Mouse (Mus musculus): ENCODE data around the gene Trip10. TPM values are rescaled to one million over a fixed set of nuclear protein-coding genes. Genes with fewer than 3 reads are reported as not detected.

The Trip10 gene
- total and polyA plus RNA-seq, 3 experiments, result 69.0 to 128 (median 107) TPM

DNA sequence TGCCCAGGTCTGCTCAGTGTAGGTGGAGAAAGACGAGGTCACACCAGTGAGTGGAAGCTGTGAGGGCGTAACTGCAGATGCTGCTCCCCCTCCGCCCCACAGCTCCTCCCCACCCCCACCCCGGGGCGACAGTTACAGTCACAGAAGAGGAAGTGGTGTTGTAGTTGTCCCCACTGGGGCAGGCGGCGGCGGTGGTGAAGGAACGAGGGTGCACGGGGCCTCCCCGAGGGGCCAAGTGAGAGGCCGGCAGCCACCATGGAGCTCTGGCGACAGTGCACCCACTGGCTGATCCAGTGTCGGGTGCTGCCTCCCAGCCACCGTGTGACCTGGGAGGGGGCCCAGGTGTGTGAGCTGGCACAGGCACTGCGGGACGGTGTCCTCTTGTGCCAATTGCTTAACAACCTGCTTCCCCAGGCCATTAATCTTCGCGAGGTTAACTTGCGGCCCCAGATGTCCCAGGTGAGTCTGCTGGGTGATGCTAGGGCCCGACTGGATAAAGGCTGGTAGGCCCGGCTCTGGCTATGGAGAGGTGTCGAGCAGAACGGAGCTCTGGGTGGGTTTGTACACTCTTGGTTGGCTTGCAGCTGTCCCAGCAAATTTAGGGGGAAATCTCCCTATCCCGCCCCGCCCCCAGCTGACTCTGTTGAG, 29.8 kb downstream of the Trip10 start, which contains the start of gene Vav1:
Gene Vav1, plus strand, starts transcription at position 158 of the 648 bp plus-strand sequence.
- TF ChIP-seq POLR2A (IDR thresholded peaks at IDR 0.05; ENCODE audit: insufficient read depth, low read depth, low read length) (no peak; the same call in 1 of the 2 replicates), EP300 (IDR thresholded peaks at IDR 0.05; ENCODE audit: insufficient read depth, low read depth, low read length) (no peak), CTCF (IDR thresholded peaks at IDR 0.05) (no peak)
- no peaks in the 10 kb centered on the region for H3K27me3 ChIP-seq (ENCODE audit: control insufficient read depth, insufficient read depth, low read length)
- no peaks in the 10 kb centered on the region for H3K36me3 ChIP-seq (ENCODE audit: control insufficient read depth, insufficient read depth, low read length)
- H3K4me1 ChIP-seq (ENCODE audit: control insufficient read depth, insufficient read depth, low read length), result peaks cover 2% of the 10 kb centered on the region; the same call in 1 of the 2 replicates
- no peak within 1 kb of the TSS; the same call in 1 of the 2 replicates for H3K4me3 ChIP-seq
- 52% methylated on average over 26 of the region's 26 CpGs for WGBS
- H3K79me2 ChIP-seq (replicated peaks; ENCODE audit: control insufficient read depth, insufficient read depth, low read length), result no peaks in the 10 kb centered on the region
- intact Hi-C loops (cut with DNase I), result no loop called here
- H3K27ac ChIP-seq, result no peak within 1 kb of the TSS; the same call in 1 of the 2 replicates
- peak; percentile 62 to 75 for DNase-seq
- no peak within 1 kb of the TSS; the same call in 1 of the 2 replicates for H3K9ac ChIP-seq (ENCODE audit: low read depth, low read length)

DNA sequence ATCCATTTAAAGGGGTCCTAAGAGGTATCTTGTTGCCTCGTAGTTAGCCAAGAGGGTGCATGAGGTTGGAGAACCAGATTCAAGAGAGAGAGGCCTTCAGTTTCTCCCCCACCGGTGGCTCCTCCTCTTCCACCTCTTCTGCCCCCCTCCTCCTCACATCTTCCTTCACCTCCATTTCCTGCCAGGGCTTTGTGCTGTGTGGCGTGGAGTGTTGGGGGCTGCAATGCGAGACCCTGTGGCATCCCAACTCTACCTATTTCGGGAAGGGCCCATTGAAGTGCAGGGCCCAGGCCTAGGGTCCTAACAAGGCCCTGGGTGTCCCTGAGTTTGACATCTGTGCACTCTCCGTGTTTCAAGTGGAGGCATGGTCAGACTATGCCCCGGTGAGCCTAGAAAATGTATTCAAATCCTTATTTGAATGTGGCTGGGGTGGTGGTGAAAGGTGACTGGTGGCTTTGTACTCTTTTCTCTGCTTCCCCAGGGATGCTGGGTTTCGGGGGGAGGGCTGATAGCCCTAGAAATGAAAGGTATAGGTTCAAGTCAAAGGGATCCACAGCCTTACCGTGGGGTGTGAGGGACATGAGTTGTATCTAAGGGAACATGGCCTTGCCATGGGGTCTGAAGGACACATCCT, 30.5 kb downstream of the Trip10 start:
- Histone ChIP-seq H3K79me2 (replicated peaks; ENCODE audit: control insufficient read depth, insufficient read depth, low read length) (no peaks in the 10 kb centered on the region), H3K4me1 (ENCODE audit: control insufficient read depth, insufficient read depth, low read length) (peaks cover 2% of the 10 kb centered on the region), H3K27me3 (ENCODE audit: control insufficient read depth, insufficient read depth, low read length) (no peaks in the 10 kb centered on the region), H3K36me3 (ENCODE audit: control insufficient read depth, insufficient read depth, low read length) (no peaks in the 10 kb centered on the region), H3K4me3 (no peak overlapping the region), H3K9ac (ENCODE audit: low read depth, low read length) (no peak overlapping the region), H3K27ac (no peak overlapping the region)
- intact Hi-C loops (cut with DNase I), result no loop called here
- DNase-seq, result peak in 1 of 2 experiments; percentile 36
- 55% methylated on average over 9 of the region's 9 CpGs for WGBS
- TF ChIP-seq CTCF (IDR thresholded peaks at IDR 0.05) (no peak), POLR2A (IDR thresholded peaks at IDR 0.05; ENCODE audit: insufficient read depth, low read depth, low read length) (no peak), EP300 (IDR thresholded peaks at IDR 0.05; ENCODE audit: insufficient read depth, low read depth, low read length) (no peak)

DNA sequence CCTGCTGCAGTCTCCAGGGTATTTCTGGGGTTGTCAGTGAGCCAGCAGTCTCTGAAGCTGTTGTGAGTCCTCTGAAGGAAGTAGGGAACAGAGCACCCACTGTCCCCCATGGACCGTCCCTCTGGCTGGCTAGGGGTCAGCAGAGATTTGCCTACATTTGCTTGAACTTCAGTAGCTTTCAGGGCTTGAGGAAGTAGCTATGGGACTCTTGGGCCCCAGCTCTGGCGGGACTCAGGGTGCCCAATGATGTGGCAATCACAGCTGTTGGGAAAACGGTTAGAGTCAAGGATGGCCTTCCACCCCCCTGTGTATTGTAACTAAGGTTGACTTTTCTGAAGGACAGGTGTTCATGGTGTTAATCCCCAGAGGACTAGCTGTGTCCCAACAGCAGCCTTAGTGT, 31.2 kb downstream of the Trip10 start:
- H3K4me3 ChIP-seq, result no peak overlapping the region
- H3K79me2 ChIP-seq (replicated peaks; ENCODE audit: control insufficient read depth, insufficient read depth, low read length), result no peaks in the 10 kb centered on the region
- H3K27ac ChIP-seq, result no peak overlapping the region
- TF ChIP-seq EP300 (IDR thresholded peaks at IDR 0.05; ENCODE audit: insufficient read depth, low read depth, low read length), result no peak
- TF ChIP-seq CTCF (IDR thresholded peaks at IDR 0.05), result no peak
- TF ChIP-seq POLR2A (IDR thresholded peaks at IDR 0.05; ENCODE audit: insufficient read depth, low read depth, low read length), result no peak
- H3K27me3 ChIP-seq (ENCODE audit: control insufficient read depth, insufficient read depth, low read length), result no peaks in the 10 kb centered on the region
- intact Hi-C loops (cut with DNase I), result no loop called here
- 54% methylated on average over 3 of the region's 3 CpGs for WGBS
- H3K36me3 ChIP-seq (ENCODE audit: control insufficient read depth, insufficient read depth, low read length), result no peaks in the 10 kb centered on the region
- no peak overlapping the region for H3K9ac ChIP-seq (ENCODE audit: low read depth, low read length)
- H3K4me1 ChIP-seq (ENCODE audit: control insufficient read depth, insufficient read depth, low read length), result peaks cover 4% of the 10 kb centered on the region
- peak in 1 of 2 experiments; percentile 44 for DNase-seq

DNA sequence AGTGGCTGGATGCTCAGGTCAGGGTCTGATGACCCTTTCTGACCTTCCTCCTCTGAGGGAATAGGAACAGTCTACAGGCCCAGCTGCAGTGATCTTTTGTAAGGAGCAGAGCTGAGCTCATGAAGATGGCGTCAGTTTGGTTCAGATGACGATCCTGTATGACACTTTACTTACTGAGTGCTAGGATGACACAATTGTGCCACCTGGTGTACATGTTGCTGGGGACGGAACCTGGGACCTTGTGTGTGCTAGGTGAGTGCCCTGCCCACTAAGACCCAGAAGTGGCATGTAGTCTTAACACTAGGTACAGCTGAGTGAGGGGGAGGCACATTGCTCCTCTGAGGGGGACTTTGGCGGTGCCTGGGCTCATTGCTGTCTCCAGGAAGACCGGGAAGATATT, 34.7 kb downstream of the Trip10 start:
- intact Hi-C loops (cut with DNase I), result no loop called here
- H3K27ac ChIP-seq, result no peak overlapping the region

DNA sequence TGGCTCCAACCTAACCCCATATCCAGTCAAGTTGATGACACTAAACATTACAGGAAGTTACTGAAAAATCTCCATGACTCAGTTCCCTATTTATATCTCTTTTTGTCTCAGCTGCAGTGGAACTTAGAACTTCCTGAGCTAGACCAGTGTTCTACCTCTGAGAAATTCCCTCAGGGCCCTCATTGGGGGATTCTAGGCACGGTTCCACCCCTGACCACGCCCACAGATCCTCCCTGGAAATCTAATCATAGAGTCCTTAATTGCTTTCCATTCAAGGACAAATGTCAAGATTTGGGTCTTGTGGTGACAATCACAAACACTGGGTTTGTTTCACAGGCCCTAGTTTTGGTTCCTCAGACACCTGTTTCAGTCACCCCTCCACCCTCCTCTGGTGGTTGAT, 35.8 kb downstream of the Trip10 start:
- Histone ChIP-seq H3K27me3 (ENCODE audit: control insufficient read depth, insufficient read depth, low read length) (no peaks in the 10 kb centered on the region), H3K36me3 (ENCODE audit: control insufficient read depth, insufficient read depth, low read length) (no peaks in the 10 kb centered on the region), H3K27ac (peak overlapping the region; percentile 60), H3K4me3 (no peak overlapping the region), H3K9ac (ENCODE audit: low read depth, low read length) (no peak overlapping the region), H3K4me1 (ENCODE audit: control insufficient read depth, insufficient read depth, low read length) (peaks cover 8% of the 10 kb centered on the region), H3K79me2 (replicated peaks; ENCODE audit: control insufficient read depth, insufficient read depth, low read length) (no peaks in the 10 kb centered on the region)
- TF ChIP-seq POLR2A (IDR thresholded peaks at IDR 0.05; ENCODE audit: insufficient read depth, low read depth, low read length) (no peak), CTCF (IDR thresholded peaks at IDR 0.05) (no peak), EP300 (IDR thresholded peaks at IDR 0.05; ENCODE audit: insufficient read depth, low read depth, low read length) (no peak)
- 20% methylated on average over 2 of the region's 2 CpGs for WGBS
- intact Hi-C loops (cut with DNase I), result no loop called here
- DNase-seq, result peak in 1 of 2 experiments; percentile 51

More for the DNA sequence above, 34.7 kb downstream of the Trip10 start:
- H3K27me3 ChIP-seq (ENCODE audit: control insufficient read depth, insufficient read depth, low read length), result no peaks in the 10 kb centered on the region
- H3K36me3 ChIP-seq (ENCODE audit: control insufficient read depth, insufficient read depth, low read length), result no peaks in the 10 kb centered on the region
- peaks cover 8% of the 10 kb centered on the region for H3K4me1 ChIP-seq (ENCODE audit: control insufficient read depth, insufficient read depth, low read length)
- DNase-seq, result no peak
- no peak overlapping the region for H3K4me3 ChIP-seq
- TF ChIP-seq POLR2A (IDR thresholded peaks at IDR 0.05; ENCODE audit: insufficient read depth, low read depth, low read length) (no peak), CTCF (IDR thresholded peaks at IDR 0.05) (no peak), EP300 (IDR thresholded peaks at IDR 0.05; ENCODE audit: insufficient read depth, low read depth, low read length) (no peak)
- H3K79me2 ChIP-seq (replicated peaks; ENCODE audit: control insufficient read depth, insufficient read depth, low read length), result no peaks in the 10 kb centered on the region
- 76% methylated on average over 5 of the region's 5 CpGs for WGBS
- H3K9ac ChIP-seq (ENCODE audit: low read depth, low read length), result no peak overlapping the region

All from heart, adult 2 months (tissue).